Mouse (Mus musculus) liver, embryonic 14.5 days (tissue): ENCODE results near the gene Snx18. TPM values are rescaled to one million over a fixed set of nuclear protein-coding genes. Genes with fewer than 3 reads are reported as not detected.

Source experiments
- ATAC-seq: fragments of 200-750 bp; cut with Nextera tagmentation; 2 replicates; pipeline ENCODE4 v1.8.0; 2017; ENCODE audit warnings: moderate number of reproducible peaks, mild to moderate bottlenecking, moderate library complexity; ENCODE audit not compliant: insufficient read depth
- DNase-seq, 3 experiments: peaks; one replicate each; pipeline ENCODE4 v3.0.0-alpha.2; 2012 to 2013; ENCODE audit warnings: low read depth in 3 of 3, low spot score in 3 of 3
- H3K27ac ChIP-seq: fragments of 300-500 bp; sonication (generic); 2 replicates; pipeline ENCODE4 v1.5.1; 2014; ENCODE audit warnings: moderate library complexity, mild to moderate bottlenecking, control low read depth, inconsistent platforms
- H3K27me3 ChIP-seq: fragments of 300-500 bp; sonication (generic); 2 replicates; pipeline ENCODE4 v1.6.1; 2014; ENCODE audit warnings: mild to moderate bottlenecking, low read length, moderate library complexity; ENCODE audit not compliant: control insufficient read depth, insufficient read depth
- H3K36me3 ChIP-seq: fragments of 300-500 bp; sonication (generic); replicated peaks from 2 replicates; pipeline ENCODE4 v1.6.1; 2014; ENCODE audit warnings: low read depth; ENCODE audit not compliant: control insufficient read depth, insufficient read depth
- H3K4me1 ChIP-seq, 2 experiments: fragments of 200-500 bp in 1 of 2; fragments of 300-500 bp in 1 of 2; sonication (generic) in 1 of 2; replicated peaks; 2 replicates each; pipeline ENCODE4 v1.6.1; 2012 to 2014; ENCODE audit warnings: antibody characterized with exemption in 1 of 2, inconsistent platforms in 1 of 2, low read length in 1 of 2; ENCODE audit not compliant: control insufficient read depth in 2 of 2, insufficient read depth in 2 of 2
- H3K4me2 ChIP-seq: fragments of 300-500 bp; sonication (generic); 2 replicates; pipeline ENCODE4 v1.6.1; 2014; ENCODE audit warnings: low read depth, mild to moderate bottlenecking, control low read depth, moderate library complexity
- H3K4me3 ChIP-seq, 2 experiments: fragments of 200-500 bp in 1 of 2; fragments of 300-500 bp in 1 of 2; sonication (generic) in 1 of 2; 2 replicates each; pipeline ENCODE4 v1.5.1; 2012 to 2014; ENCODE audit warnings: low read depth in 2 of 2, low read length in 2 of 2, mild to moderate bottlenecking in 2 of 2, control low read depth in 1 of 2, inconsistent platforms in 1 of 2, moderate library complexity in 1 of 2; ENCODE audit not compliant: insufficient read depth in 1 of 2
- H3K9ac ChIP-seq: fragments of 300-500 bp; sonication (generic); replicated peaks from 2 replicates; pipeline ENCODE4 v1.6.1; 2014; ENCODE audit warnings: mild to moderate bottlenecking, control low read depth, moderate library complexity
- H3K9me3 ChIP-seq: fragments of 300-500 bp; sonication (generic); 2 replicates; pipeline ENCODE4 v1.6.1; 2016; ENCODE audit warnings: low read length, mixed read lengths; ENCODE audit not compliant: control insufficient read depth
- CTCF ChIP-seq: IDR thresholded peaks from 2 replicates; pipeline ENCODE4 v1.5.1; 2016; ENCODE audit warnings: antibody characterized with exemption, low read depth, control low read depth
- EP300 ChIP-seq: IDR thresholded peaks from 2 replicates; pipeline ENCODE4 v1.6.1; 2016; ENCODE audit warnings: antibody characterized with exemption, low read depth
- WGBS: fragments of 180-500 bp; shearing (Covaris S2); extraction: QIAGEN DNeasy Blood & Tissue Kit; methylation state at CpG from one replicate; pipeline ENCODE4 v1.1.7; 2014; ENCODE audit not compliant: insufficient replicate concordance; 5-methylcytosine and 5-hydroxymethylcytosine counted together
- polyA plus RNA-seq, 2 experiments: library from polyadenylated mRNA; depleted of rRNA in 1 of 2; stranded (reverse) in 1 of 2; unstranded in 1 of 2; fragments of >200 nt; fragmentation: Nextera tagmentation in 1 of 2; extraction: Ambion mirVana in 1 of 2; gene quantifications; 2 replicates each; pipeline versions ENCODE4 v1.2.1 to v1.2.3; 2012 to 2014

The Snx18 gene
- polyA plus RNA-seq, 2 experiments, result 3.8 to 5.9 TPM

DNA sequence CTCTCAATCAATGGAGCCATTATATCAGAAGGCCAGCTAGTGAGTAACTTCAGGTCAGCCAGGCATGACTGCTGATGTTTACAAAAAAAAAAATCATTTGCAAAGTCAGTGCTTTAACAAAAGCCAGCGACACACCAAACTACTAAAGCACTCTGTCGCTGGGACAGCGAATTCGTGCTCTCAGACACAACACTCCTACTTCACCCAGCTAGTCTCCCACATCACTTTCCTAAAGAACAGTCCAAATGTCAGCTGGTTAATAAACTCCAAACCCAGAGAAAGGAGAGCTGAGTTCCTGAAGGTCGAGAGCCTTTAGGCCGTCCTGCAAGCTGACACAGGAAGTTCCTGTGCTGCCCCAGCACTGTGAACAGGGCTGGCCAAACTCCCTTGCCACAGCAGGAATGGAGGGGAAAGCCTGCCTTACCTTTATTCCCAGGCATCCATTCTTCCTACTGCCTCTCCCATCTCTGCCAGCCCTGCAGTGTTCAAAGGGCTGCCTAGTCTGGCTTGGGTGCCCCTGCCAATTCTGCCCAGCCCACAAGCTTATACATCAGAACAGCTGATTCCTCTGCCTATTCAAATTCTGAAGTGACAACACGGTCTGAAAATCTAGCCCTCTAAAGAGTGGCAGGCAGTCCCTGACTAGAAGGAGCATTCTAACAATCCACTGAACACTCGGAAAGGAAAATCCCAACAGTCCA is 2.2 kb downstream of the Snx18 start:
- Histone ChIP-seq H3K4me2 (peak overlapping the region; percentile 90), H3K4me3 (peak overlapping the region; percentile 49 to 77), H3K9ac (peak overlapping the region; percentile 2), H3K27me3 (no peaks in the 10 kb centered on the region), H3K36me3 (no peaks in the 10 kb centered on the region; the same call in 1 of the 2 replicates), H3K27ac (no peak overlapping the region), H3K9me3 (no peaks in the 10 kb centered on the region), H3K4me1 (peaks cover 0 to 19% of the 10 kb centered on the region in 2 experiments; a peak in 3 of 4 replicates)
- TF ChIP-seq CTCF (no peak), EP300 (no peak)
- DNase-seq (no peak), ATAC-seq (no peak)
- WGBS, result 15% methylated on average over 8 of the region's 8 CpGs

DNA sequence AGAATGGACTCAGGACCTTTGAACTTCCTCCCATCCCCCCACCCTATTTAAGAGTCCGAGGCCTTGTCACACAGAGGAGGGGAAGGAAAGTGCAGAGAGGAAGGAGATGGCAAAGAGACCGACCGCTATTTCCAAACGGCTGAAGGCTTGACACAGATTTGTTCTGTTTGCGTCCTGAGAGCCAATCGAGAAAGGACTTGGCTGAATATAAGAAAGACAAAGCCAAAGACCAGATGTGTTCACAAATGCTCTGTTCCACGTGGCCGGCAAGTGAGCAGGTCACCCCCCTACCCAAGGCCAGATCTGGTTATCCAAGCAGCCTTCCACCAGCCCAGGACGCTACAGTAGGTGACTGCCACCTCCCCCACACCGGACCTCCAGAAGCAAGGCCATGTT is 2.8 kb downstream of the Snx18 start:
- peak overlapping the region; percentile 49 to 77 for H3K4me3 ChIP-seq
- peak overlapping the region; percentile 90 for H3K4me2 ChIP-seq
- no peaks in the 10 kb centered on the region for H3K9me3 ChIP-seq
- ATAC-seq, result no peak
- H3K27me3 ChIP-seq, result no peaks in the 10 kb centered on the region
- no peak for DNase-seq
- H3K36me3 ChIP-seq, result no peaks in the 10 kb centered on the region; the same call in 1 of the 2 replicates
- WGBS, result 4% methylated on average over 10 of the region's 10 CpGs
- no peak overlapping the region; the same call in 1 of the 2 replicates for H3K9ac ChIP-seq
- peaks cover 2 to 19% of the 10 kb centered on the region in 2 experiments; a peak in 3 of 4 replicates for H3K4me1 ChIP-seq
- no peak for TF ChIP-seq EP300
- no peak for TF ChIP-seq CTCF
- no peak overlapping the region for H3K27ac ChIP-seq

DNA sequence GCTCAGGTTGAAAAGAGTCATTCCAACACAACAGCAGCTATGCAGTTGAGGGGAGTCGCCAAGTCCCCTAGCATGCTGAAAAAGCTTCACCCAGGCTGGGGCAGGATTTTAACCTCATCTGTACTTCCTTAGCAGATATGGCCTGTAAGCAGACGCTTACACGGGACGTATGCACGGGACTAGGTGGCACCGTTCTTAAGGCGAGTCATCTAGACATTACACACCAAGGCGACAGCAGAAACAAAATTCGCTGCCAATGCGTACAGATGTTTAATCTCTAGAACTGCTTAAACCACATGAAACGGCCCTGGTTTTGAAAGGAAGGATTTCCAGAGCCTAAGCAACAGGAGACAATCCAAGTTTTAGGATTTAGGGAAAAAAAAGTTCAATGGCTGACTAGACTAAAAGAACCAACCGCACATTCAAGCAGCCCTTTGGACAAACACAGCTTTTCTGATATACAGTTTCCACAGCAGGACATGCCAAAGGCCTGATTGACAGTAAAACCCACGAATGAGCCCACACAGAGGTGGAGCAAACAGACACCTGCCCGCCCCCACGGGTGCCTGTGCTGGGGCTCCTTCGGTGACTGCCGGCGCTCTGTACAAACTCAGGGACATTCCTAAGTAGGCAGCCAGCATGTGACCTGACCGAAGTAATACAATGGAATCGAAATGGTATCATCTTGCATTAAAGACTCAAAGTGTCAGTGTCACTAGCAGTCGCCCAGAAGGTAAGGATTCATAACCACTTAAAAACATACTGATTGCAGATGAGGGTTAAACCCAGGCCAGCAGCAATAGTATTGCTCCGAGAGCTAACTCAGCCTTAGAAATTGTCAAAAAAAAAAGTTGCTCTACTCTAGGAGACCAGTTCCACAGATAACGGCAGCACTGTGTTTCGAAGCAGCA is 3.5 kb downstream of the Snx18 start:
- peak; percentile 36 for ATAC-seq
- H3K27me3 ChIP-seq, result no peaks in the 10 kb centered on the region
- DNase-seq, result peak; percentile 64 to 68 (median 67)
- TF ChIP-seq EP300 (no peak), CTCF (no peak)
- H3K27ac ChIP-seq, result no peak overlapping the region
- H3K9ac ChIP-seq, result no peak overlapping the region; the same call in none of the 2 replicates
- WGBS, result 14% methylated on average over 24 of the region's 24 CpGs
- peak overlapping the region; percentile 49 to 77 for H3K4me3 ChIP-seq
- no peaks in the 10 kb centered on the region for H3K9me3 ChIP-seq
- peaks cover 2 to 22% of the 10 kb centered on the region in 2 experiments; a peak in 3 of 4 replicates for H3K4me1 ChIP-seq
- no peaks in the 10 kb centered on the region; the same call in 1 of the 2 replicates for H3K36me3 ChIP-seq
- peak overlapping the region; percentile 90 for H3K4me2 ChIP-seq

DNA sequence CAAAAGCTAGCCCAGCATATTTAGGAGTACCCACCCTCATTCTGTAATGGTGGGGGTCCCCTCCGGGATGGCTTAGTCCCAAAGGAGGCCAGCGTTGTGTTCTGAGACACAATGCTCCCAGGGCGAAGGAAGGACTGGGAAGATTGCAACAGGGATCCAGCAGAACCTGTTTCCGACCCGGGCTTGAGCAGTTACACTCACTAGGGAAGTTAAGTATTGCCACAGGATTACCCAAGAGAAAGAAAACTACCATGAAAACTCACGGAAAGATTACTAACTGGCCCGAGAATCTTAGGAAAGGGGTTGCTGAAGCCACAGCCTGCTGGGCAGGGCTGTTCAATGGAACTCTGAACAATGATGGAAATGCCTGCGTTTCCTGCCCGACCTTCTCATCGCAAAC is 4.5 kb downstream of the Snx18 start:
- TF ChIP-seq CTCF (no peak), EP300 (no peak)
- no peak overlapping the region for H3K27ac ChIP-seq
- H3K9me3 ChIP-seq, result no peaks in the 10 kb centered on the region
- no peaks in the 10 kb centered on the region; the same call in 1 of the 2 replicates for H3K36me3 ChIP-seq
- no peaks in the 10 kb centered on the region for H3K27me3 ChIP-seq
- peak overlapping the region; percentile 90 for H3K4me2 ChIP-seq
- H3K4me1 ChIP-seq, result peaks cover 2 to 25% of the 10 kb centered on the region in 2 experiments; a peak in 3 of 4 replicates
- WGBS, result 45% methylated on average over 10 of the region's 10 CpGs
- DNase-seq, result no peak
- ATAC-seq, result no peak
- no peak overlapping the region; a peak in 1 of 4 replicates for H3K4me3 ChIP-seq
- H3K9ac ChIP-seq, result no peak overlapping the region
